Comparison of ENCODE assay signal across 8 mouse cellular contexts in the genomic region with DNA sequence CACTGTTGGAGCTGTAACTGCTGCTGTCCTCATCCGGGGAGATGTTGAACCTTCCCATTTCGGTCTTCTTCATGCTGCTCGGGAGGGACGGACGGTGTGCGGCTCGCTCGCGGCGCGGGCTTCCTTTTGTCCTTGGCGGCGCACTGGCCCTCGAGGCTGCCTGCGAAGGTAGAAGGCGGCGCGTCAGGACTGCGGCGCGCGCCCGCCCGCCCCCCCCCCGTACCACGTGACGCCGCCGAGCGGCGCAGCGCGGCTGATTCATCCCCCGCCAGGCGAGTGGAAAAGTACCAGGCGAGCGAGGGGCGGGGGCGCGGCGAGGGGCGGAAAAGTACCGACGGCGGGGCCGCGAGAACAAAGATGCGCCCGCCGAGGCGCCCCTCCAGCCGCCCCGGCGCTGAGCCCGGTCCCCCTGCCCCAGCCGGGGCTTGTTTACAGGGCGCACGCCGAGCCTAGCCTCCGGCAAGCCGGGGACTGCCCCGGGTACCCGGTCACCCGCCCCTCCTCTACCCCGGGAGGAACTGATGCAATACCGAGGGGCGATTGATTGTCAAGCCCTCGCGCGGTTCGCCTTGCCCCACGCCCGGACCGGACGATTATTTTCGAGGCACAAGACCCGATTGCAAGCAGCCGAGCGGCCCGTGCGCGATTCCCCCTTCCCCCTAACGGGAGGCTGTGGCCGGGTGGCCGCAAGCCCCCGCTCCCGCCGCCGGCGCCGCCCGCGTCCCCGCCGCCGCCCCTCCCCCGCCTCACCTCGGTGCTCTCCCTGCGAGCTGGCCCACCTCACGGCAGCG. TPM values are rescaled to one million over a fixed set of nuclear protein-coding genes. Genes with fewer than 3 reads are reported as not detected.
DNase-seq lines count a peak whose midpoint lies in the region; ATAC-seq and TF ChIP-seq lines count a peak whose summit lies in the region.

No protein-coding gene starts in this region.

- under 1% methylated on average over 85 of the region's 101 CpGs for WGBS in bone marrow, adult 2 months
- WGBS in embryonic facial prominence, embryonic 13.5 days: under 1% methylated on average over 94 of the region's 101 CpGs
- WGBS in heart, adult 2 months: under 1% methylated on average over 101 of the region's 101 CpGs
- under 1% methylated on average over 101 of the region's 101 CpGs for WGBS in kidney, adult 2 months
- under 1% methylated on average over 89 of the region's 101 CpGs for WGBS in limb, embryonic 13.5 days
- under 1% methylated on average over 98 of the region's 101 CpGs for WGBS in midbrain, embryonic 14.5 days

- intact Hi-C loops in heart, adult 2 months (cut with DNase I): loop anchor here (5.0 to 10.0 kb wide), 4 partner anchors 73 to 486 kb away; partner anchors contain the start of gene Arid2

- H3K4me1 ChIP-seq in bone marrow, adult 2 months (ENCODE audit: control insufficient read depth, insufficient read depth, low read length): peaks cover 1% of the 10 kb centered on the region; the same call in 1 of the 2 replicates
- peaks cover 43% of the 10 kb centered on the region for H3K4me1 ChIP-seq in embryonic facial prominence, embryonic 13.5 days
- peaks cover 4% of the 10 kb centered on the region for H3K4me1 ChIP-seq in heart, adult 2 months (ENCODE audit: control insufficient read depth, insufficient read depth, low read length)
- H3K4me1 ChIP-seq in kidney, adult 2 months (ENCODE audit: control insufficient read depth, insufficient read depth, low read length): peaks cover 6% of the 10 kb centered on the region; the same call in 1 of the 2 replicates
- H3K4me1 ChIP-seq in limb, embryonic 13.5 days: peaks cover 48% of the 10 kb centered on the region
- peaks cover 28% of the 10 kb centered on the region for H3K4me1 ChIP-seq in midbrain, embryonic 14.5 days (ENCODE audit: control insufficient read depth, insufficient read depth, low read length)

- peak; percentile 84 for DNase-seq in 416B (ENCODE audit: low read depth)
- peak; percentile 91 to 93 for DNase-seq in heart, adult 2 months
- DNase-seq in kidney, adult 2 months: peak; percentile 87
- peak; percentile 94 for DNase-seq in midbrain, embryonic 14.5 days
- DNase-seq in spleen, adult 12 weeks (ENCODE audit: low spot score): peak; percentile 83

- H3K9ac ChIP-seq in embryonic facial prominence, embryonic 13.5 days: peak overlapping the region; percentile 99
- peak overlapping the region; percentile 98 for H3K9ac ChIP-seq in heart, adult 2 months (ENCODE audit: low read depth, low read length)
- peak overlapping the region; percentile 98 for H3K9ac ChIP-seq in limb, embryonic 13.5 days
- peak overlapping the region; percentile 100 for H3K9ac ChIP-seq in midbrain, embryonic 14.5 days (replicated peaks; ENCODE audit: low read length)

- peaks cover 32% of the 10 kb centered on the region for H3K36me3 ChIP-seq in embryonic facial prominence, embryonic 13.5 days
- peaks cover 36% of the 10 kb centered on the region for H3K36me3 ChIP-seq in heart, adult 2 months (ENCODE audit: control insufficient read depth, insufficient read depth, low read length)
- H3K36me3 ChIP-seq in kidney, adult 2 months (ENCODE audit: control insufficient read depth, insufficient read depth, low read length): peaks cover 8% of the 10 kb centered on the region
- H3K36me3 ChIP-seq in limb, embryonic 13.5 days: peaks cover 40% of the 10 kb centered on the region
- H3K36me3 ChIP-seq in midbrain, embryonic 14.5 days (ENCODE audit: control insufficient read depth, insufficient read depth, low read length): peaks cover 47% of the 10 kb centered on the region

- peak; percentile 72 for ATAC-seq in embryonic facial prominence, embryonic 13.5 days (ENCODE audit: insufficient number of reproducible peaks, insufficient read depth, low FRiP score, low TSS enrichment, low read depth)
- peak; percentile 77 for ATAC-seq in limb, embryonic 13.5 days (ENCODE audit: low FRiP score, low read depth)
- peak; percentile 86 for ATAC-seq in midbrain, embryonic 14.5 days (ENCODE audit: low FRiP score, low TSS enrichment)

- no peaks in the 10 kb centered on the region for H3K9me3 ChIP-seq in embryonic facial prominence, embryonic 13.5 days
- H3K9me3 ChIP-seq in limb, embryonic 13.5 days: no peaks in the 10 kb centered on the region
- no peaks in the 10 kb centered on the region for H3K9me3 ChIP-seq in midbrain, embryonic 14.5 days (ENCODE audit: control insufficient read depth, low read length)

- peak overlapping the region; percentile 100 for H3K27ac ChIP-seq in bone marrow, adult 2 months (ENCODE audit: control insufficient read depth, insufficient read depth, low read depth, low read length, poor library complexity)
- peak overlapping the region; percentile 99 for H3K27ac ChIP-seq in embryonic facial prominence, embryonic 13.5 days
- H3K27ac ChIP-seq in heart, adult 2 months: peak overlapping the region; percentile 99
- H3K27ac ChIP-seq in kidney, adult 2 months (ENCODE audit: insufficient read depth, low read depth, low read length): peak overlapping the region; percentile 96
- H3K27ac ChIP-seq in limb, embryonic 13.5 days: peak overlapping the region; percentile 99
- peak overlapping the region; percentile 100 for H3K27ac ChIP-seq in midbrain, embryonic 14.5 days (replicated peaks; ENCODE audit: low read depth, low read length)

- H3K27me3 ChIP-seq in embryonic facial prominence, embryonic 13.5 days: no peaks in the 10 kb centered on the region
- no peaks in the 10 kb centered on the region for H3K27me3 ChIP-seq in heart, adult 2 months (ENCODE audit: control insufficient read depth, insufficient read depth, low read length)
- H3K27me3 ChIP-seq in kidney, adult 2 months (replicated peaks; ENCODE audit: control insufficient read depth, insufficient read depth, low read length): no peaks in the 10 kb centered on the region
- H3K27me3 ChIP-seq in limb, embryonic 13.5 days: no peaks in the 10 kb centered on the region
- no peaks in the 10 kb centered on the region for H3K27me3 ChIP-seq in midbrain, embryonic 14.5 days (ENCODE audit: control insufficient read depth, insufficient read depth, low read length)

- H3K79me2 ChIP-seq in heart, adult 2 months (replicated peaks; ENCODE audit: control insufficient read depth, insufficient read depth, low read length): no peaks in the 10 kb centered on the region

- H3K4me3 ChIP-seq in bone marrow, adult 2 months (replicated peaks; ENCODE audit: control insufficient read depth, low read depth, low read length): peak overlapping the region; percentile 97
- peak overlapping the region; percentile 88 for H3K4me3 ChIP-seq in embryonic facial prominence, embryonic 13.5 days
- H3K4me3 ChIP-seq in heart, adult 2 months: peak overlapping the region; percentile 88
- peak overlapping the region; percentile 83 for H3K4me3 ChIP-seq in kidney, adult 2 months (ENCODE audit: insufficient read depth, low read depth, low read length)
- peak overlapping the region; percentile 87 for H3K4me3 ChIP-seq in limb, embryonic 13.5 days
- H3K4me3 ChIP-seq in midbrain, embryonic 14.5 days (replicated peaks; ENCODE audit: low read depth, low read length): peak overlapping the region; percentile 90

- H3K4me2 ChIP-seq in embryonic facial prominence, embryonic 13.5 days: peak overlapping the region; percentile 72
- H3K4me2 ChIP-seq in limb, embryonic 13.5 days (replicated peaks): peak overlapping the region; percentile 85
- peak overlapping the region; percentile 87 for H3K4me2 ChIP-seq in midbrain, embryonic 14.5 days (ENCODE audit: low read length)

- TF ChIP-seq EP300 in heart, adult 2 months (IDR thresholded peaks at IDR 0.05; ENCODE audit: insufficient read depth, low read depth, low read length): no peak

- peak; percentile 71; the same call in 1 of the 2 replicates for TF ChIP-seq POLR2A in bone marrow, adult 2 months (IDR thresholded peaks at IDR 0.05; ENCODE audit: borderline replicate concordance, control insufficient read depth, low read depth, low read length)
- peak; percentile 85 for TF ChIP-seq POLR2A in heart, adult 2 months (IDR thresholded peaks at IDR 0.05; ENCODE audit: insufficient read depth, low read depth, low read length)
- TF ChIP-seq POLR2A in kidney, adult 2 months (IDR thresholded peaks at IDR 0.05; ENCODE audit: low read depth, low read length): peak; percentile 21

- no peak for TF ChIP-seq CTCF in bone marrow, adult 2 months (IDR thresholded peaks at IDR 0.05; ENCODE audit: control insufficient read depth, insufficient read depth, low read length)
- no peak for TF ChIP-seq CTCF in heart, adult 2 months (IDR thresholded peaks at IDR 0.05)
- no peak for TF ChIP-seq CTCF in kidney, adult 2 months (conservative IDR thresholded peaks at IDR 0.05; ENCODE audit: insufficient read depth, insufficient read length, low read depth, low read length)

RNA-seq across cellular contexts. Expression of gene Slc38a2, which starts 0.7 kb away (rescaled TPM):
- polyA plus RNA-seq in bone marrow, adult 2 months (2011; ENCODE audit: insufficient read depth, insufficient read length, low replicate concordance, missing spikeins): 22.5 and 51.3 TPM in 2 replicates
- polyA plus RNA-seq in embryonic facial prominence, embryonic 13.5 days (2015; fragmentation: Nextera tagmentation; extraction: Ambion mirVana): 125 and 136 TPM in 2 replicates
- 100 to 1,000 TPM; 149 to 209 TPM for total RNA-seq in heart, adult 2 months (2021)
- 59.3 and 109 TPM in 2 replicates for polyA plus RNA-seq in heart, adult 2 months (2012; rRNA removed)
- 24.9 and 30.0 TPM in 2 replicates for polyA plus RNA-seq in kidney, adult 2 months (2012; rRNA removed)
- 157 and 165 TPM in 2 replicates for polyA plus RNA-seq in limb, embryonic 13.5 days (2015; fragmentation: Nextera tagmentation; extraction: Ambion mirVana)
- 131 and 159 TPM in 2 replicates for polyA plus RNA-seq in midbrain, embryonic 14.5 days (2014; fragmentation: Nextera tagmentation; extraction: Ambion mirVana)

RNA-seq across cellular contexts. Expression of gene Slc38a1, which starts 56.1 kb away (rescaled TPM):
- 9.3 and 17.0 TPM in 2 replicates for polyA plus RNA-seq in bone marrow, adult 2 months (2011; ENCODE audit: insufficient read depth, insufficient read length, low replicate concordance, missing spikeins)
- polyA plus RNA-seq in embryonic facial prominence, embryonic 13.5 days (2015; fragmentation: Nextera tagmentation; extraction: Ambion mirVana): 64.2 and 74.6 TPM in 2 replicates
- total RNA-seq in heart, adult 2 months (2021): 10 to 100 TPM; 11.8 to 12.8 TPM
- 12.7 and 14.2 TPM in 2 replicates for polyA plus RNA-seq in heart, adult 2 months (2012; rRNA removed)
- 4.2 and 8.0 TPM in 2 replicates for polyA plus RNA-seq in kidney, adult 2 months (2012; rRNA removed)
- 94.5 and 95.9 TPM in 2 replicates for polyA plus RNA-seq in limb, embryonic 13.5 days (2015; fragmentation: Nextera tagmentation; extraction: Ambion mirVana)
- 147 and 150 TPM in 2 replicates for polyA plus RNA-seq in midbrain, embryonic 14.5 days (2014; fragmentation: Nextera tagmentation; extraction: Ambion mirVana)

Comparison
In these comparisons a context has a peak if more than half of its experiments do, and no peak if none do; other contexts are left out.
1. Peak in every context shown above with its lines: DNase-seq, ATAC-seq, H3K4me3 ChIP-seq and H3K27ac ChIP-seq.
2. POLR2A ChIP-seq: peak in every context shown above with its lines; median percentile 85 in heart, adult 2 months; 71 in bone marrow, adult 2 months; 21 in kidney, adult 2 months.